Mouse (Mus musculus) lung, adult 2 months (tissue): Measurements from ENCODE around the gene Map3k11. TPM values are rescaled to one million over a fixed set of nuclear protein-coding genes. Genes with fewer than 3 reads are reported as not detected.

Experiments
- DNase-seq: peaks from one replicate; pipeline ENCODE4 v3.0.0; 2022
- H3K4me1 ChIP-seq: fragments of 200-500 bp; 2 replicates; pipeline ENCODE4 v1.6.1; 2011; ENCODE audit warnings: low read length; ENCODE audit not compliant: control insufficient read depth, insufficient read depth
- H3K4me3 ChIP-seq: fragments of 200-500 bp; replicated peaks from 2 replicates; pipeline ENCODE3; 2011; ENCODE audit warnings: low read depth, mild to moderate bottlenecking, control low read depth, low read length; ENCODE audit errors: extremely low read depth
- CTCF ChIP-seq: fragments of 200-500 bp; IDR thresholded peaks from 2 replicates; pipeline ENCODE4 v1.5.1; 2011; ENCODE audit warnings: mild to moderate bottlenecking, low read length, control low read depth; ENCODE audit not compliant: insufficient read depth
- POLR2A ChIP-seq: fragments of 200-500 bp; IDR thresholded peaks from 2 replicates; pipeline ENCODE4 v1.6.1; 2011; ENCODE audit warnings: low read depth, mild to moderate bottlenecking, control low read depth, low read length, borderline replicate concordance; ENCODE audit errors: extremely low read depth
- WGBS: fragments of 180-500 bp; shearing (Covaris S2); methylation state at CpG from one replicate; pipeline ENCODE4 v1.1.7; 2018; 5-methylcytosine and 5-hydroxymethylcytosine counted together
- polyA plus RNA-seq: library from polyadenylated mRNA; depleted of rRNA; stranded (reverse); fragments of >200 nt; gene quantifications from 2 replicates; pipeline ENCODE4 v1.2.3, GENCODE M21; 2012

Map3k11 gene
- polyA plus RNA-seq, 1 experiment, result 141 TPM

DNA sequence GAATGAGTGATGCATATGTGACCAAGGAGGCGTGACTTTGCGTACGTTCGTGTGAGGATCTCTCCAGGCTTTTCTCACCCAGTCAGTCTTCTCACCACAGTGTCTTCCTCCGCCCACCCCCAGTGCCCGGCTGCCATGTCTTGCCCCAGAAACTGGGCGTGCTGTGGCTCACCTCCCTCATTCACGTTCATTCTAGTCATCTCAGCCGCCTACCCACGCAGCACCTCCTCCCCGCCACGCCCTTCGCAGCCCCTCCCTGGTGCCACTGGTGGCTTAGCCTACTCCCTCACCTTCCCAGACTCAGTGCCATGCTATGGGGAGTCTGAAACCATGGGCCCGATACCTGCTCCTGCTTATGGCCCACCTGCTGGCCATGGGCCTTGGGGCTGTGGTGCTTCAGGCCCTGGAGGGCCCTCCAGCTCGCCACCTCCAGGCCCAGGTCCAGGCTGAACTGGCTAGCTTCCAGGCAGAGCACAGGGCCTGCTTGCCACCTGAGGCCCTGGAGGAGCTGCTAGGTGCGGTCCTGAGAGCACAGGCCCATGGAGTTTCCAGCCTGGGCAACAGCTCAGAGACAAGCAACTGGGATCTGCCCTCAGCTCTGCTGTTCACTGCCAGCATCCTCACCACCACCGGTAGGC lies 15.7 kb downstream of the Map3k11 start, which contains the start of gene Kcnk7:
TSS of gene Kcnk7 (plus strand) at position 205 of the 638 bp plus-strand sequence.
- 51% methylated on average over 17 of the region's 17 CpGs for WGBS
- TF ChIP-seq CTCF, result no peak
- no peak for TF ChIP-seq POLR2A
- Histone ChIP-seq H3K4me3 (no peak within 1 kb of the TSS), H3K4me1 (peaks cover 4% of the 10 kb centered on the region; the same call in 1 of the 2 replicates)
- peak; percentile 62 for DNase-seq

DNA sequence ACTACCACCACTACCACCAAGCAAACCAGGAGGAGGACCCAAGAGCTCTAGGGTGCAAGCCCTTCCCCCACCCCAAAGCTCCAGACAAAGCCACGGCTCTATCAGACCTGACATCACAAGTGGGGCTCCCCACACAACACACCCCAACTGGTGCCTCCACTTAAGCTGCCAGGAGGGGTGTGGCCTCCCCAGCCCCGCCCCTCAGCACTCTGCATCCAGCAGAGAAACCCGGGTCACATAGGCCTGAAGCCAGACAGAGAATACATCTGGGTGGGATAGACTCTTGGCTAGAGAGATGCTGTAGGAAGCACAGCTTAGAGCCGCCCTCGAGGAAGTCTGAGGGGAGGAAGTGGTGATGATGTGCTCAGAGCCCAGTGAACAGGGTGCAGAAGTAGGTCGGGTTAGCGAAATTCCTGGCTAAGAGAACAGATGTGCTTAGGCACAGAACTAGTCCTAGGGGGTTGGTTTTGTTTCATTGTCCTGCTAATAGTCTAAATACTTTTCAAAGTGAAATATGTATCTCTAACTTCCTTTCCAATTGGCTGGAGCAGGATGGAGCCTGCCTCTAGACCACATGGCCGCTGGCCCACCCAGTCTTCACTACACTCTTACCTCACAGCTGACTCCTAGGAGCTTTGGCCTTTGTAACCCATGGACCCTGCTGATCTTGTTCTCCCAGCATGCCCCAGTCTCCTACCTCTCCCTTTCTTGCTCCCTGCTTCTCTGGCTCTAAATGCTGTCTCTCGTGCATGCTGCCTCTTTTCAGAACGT lies 16.4 kb downstream of the Map3k11 start:
- no peak for DNase-seq
- H3K4me1 ChIP-seq, result peaks cover 4% of the 10 kb centered on the region; the same call in 1 of the 2 replicates
- no peak overlapping the region for H3K4me3 ChIP-seq
- no peak for TF ChIP-seq POLR2A
- TF ChIP-seq CTCF, result no peak
- WGBS, result 22% methylated on average over 10 of the region's 10 CpGs

DNA sequence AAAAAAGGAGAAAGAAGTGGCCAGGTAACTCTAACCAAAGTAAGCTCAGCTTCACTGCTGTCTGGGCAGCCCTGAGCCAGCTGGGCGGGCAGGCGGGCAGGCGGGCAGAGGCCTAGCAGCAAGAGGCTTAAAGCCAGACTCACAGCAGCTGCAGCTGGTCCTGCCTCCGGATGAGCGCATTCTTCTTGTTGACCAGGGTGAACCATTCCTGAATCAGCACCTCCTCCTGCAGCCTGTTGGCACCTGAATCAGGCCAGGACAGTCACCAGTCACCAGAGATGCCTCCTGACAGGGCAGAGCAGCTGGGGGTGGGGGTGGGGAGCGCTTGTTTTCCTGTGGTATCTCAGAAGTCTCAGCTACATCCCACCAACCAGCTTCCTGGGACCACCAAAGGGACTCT lies 21.5 kb downstream of the Map3k11 start:
- no peak for TF ChIP-seq CTCF
- TF ChIP-seq POLR2A, result no peak
- 94% methylated on average over 6 of the region's 6 CpGs for WGBS

DNA sequence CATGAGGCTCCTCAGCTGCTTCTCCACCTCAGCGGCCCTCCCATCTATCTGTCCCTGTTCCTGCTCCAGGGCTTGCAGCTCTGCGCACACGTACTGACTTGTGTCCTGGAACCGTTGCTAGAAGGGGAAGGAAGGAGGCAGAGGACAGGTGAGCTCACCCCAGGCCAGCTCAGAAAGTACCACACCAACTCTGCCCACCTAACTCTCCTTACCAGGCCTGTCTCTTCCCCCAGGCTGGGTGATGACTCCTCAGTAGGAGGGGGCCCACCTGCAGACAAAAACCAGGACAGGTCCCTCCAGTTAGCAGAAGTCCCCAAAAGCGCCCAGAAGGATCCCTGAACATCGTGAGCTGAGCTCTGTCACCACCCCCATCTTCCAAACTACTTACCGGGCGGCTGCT lies 22.0 kb downstream of the Map3k11 start:
- Histone ChIP-seq H3K4me1 (peaks cover 10% of the 10 kb centered on the region), H3K4me3 (no peak overlapping the region)
- WGBS, result 85% methylated on average over 8 of the region's 8 CpGs
- DNase-seq, result no peak
- no peak for TF ChIP-seq CTCF
- no peak for TF ChIP-seq POLR2A

More for the DNA sequence above, 21.5 kb downstream of the Map3k11 start:
- Histone ChIP-seq H3K4me1 (peaks cover 10% of the 10 kb centered on the region), H3K4me3 (no peak overlapping the region)
- DNase-seq, result no peak

DNA sequence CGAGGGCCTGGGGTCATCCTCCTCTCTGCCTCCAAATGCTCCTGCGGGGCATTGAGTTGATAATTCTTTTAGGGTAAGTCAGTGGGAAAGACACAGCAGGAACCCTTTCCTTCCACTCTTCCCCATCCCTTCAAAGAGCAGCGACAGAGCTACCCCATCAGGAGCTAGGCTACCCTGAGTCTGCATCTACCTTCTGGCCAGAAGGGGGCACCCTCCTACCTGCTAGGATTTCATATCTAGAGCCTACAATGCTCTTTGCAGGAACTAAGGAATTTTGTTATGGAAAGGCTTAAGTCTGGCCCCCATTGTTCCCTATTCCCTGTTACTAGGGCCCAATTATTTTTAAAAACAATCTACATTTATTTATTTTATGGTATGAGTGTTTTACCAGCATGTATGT lies 22.7 kb downstream of the Map3k11 start:
- 26% methylated on average over 3 of the region's 3 CpGs for WGBS
- peak; percentile 68 for DNase-seq
- H3K4me3 ChIP-seq, result no peak overlapping the region
- H3K4me1 ChIP-seq, result peaks cover 10% of the 10 kb centered on the region
- TF ChIP-seq CTCF (peak; percentile 80), POLR2A (no peak)

DNA sequence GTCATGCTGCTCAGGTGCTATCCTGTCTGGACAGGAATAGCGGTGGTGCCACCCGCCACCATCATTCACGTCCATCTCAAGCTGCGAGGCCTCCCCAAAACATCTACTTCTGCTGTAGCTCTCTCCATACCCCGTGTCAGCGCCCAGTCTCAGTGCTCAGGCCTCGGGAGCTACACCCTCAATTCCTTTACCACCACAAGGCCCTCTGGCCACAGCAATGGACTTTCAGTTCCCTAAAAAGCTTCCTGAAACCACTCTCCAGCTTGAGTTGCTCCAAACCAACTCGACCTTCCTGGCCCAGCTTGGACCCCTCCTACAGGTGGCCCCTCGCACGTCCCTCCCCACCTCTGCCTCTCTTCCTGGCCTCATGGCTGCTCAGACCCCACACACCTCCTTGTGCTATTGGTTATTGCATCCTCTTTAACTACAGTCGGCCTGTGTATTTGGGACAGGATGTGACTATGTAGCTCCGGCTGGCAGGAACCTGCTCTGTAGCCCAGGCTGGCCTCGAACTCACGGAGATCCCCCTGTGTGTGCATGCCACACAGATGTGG lies 23.4 kb downstream of the Map3k11 start:
- 76% methylated on average over 14 of the region's 14 CpGs for WGBS
- TF ChIP-seq CTCF (no peak), POLR2A (no peak)
- Histone ChIP-seq H3K4me1 (peaks cover 10% of the 10 kb centered on the region), H3K4me3 (no peak overlapping the region)
- no peak for DNase-seq

DNA sequence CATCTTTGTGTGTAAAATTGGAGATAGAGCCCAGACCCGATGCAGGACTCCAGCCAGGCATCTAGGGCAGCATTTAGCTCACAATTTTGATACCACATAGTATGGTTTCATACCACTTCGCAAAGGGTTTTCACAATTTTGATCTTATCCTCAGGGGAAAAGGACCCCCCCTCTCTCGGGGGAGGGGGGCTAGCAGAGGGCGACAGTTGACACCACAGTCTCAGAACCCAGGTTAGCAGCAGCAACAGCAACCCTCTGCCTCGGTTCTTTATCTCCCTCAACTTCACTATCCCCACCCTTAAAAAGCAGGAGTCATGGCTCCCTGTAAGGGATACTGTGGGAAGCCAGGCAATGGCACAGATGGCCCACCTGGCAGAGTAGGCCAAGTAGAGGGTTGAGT lies 24.7 kb downstream of the Map3k11 start:
- no peak for DNase-seq
- 71% methylated on average over 5 of the region's 5 CpGs for WGBS
- H3K4me1 ChIP-seq, result peaks cover 10% of the 10 kb centered on the region
- no peak for TF ChIP-seq CTCF
- TF ChIP-seq POLR2A, result no peak
- H3K4me3 ChIP-seq, result no peak overlapping the region

DNA sequence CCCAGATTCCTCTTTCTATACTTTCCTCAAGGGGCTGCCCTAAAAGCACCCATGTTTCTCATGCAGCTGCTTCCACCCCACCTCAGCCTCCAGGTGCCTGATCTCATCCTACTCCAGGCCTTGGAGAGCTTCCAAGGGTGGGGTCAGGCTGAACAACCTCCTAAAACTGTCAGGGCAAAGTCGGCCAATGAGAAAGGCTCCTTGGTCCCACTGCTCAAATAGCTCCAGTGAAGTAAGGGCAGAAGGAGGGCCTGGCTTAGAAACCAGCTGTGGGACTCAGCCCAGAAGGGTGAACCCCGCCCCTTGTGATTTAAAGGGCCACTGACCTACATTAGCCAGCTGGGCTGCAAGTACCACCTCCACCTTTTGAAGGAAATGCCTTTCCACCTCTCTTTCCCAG lies 25.2 kb downstream of the Map3k11 start:
- 3% methylated on average over 2 of the region's 2 CpGs for WGBS
- TF ChIP-seq CTCF (no peak), POLR2A (no peak)
- peak; percentile 77 for DNase-seq
- no peak overlapping the region for H3K4me3 ChIP-seq
- H3K4me1 ChIP-seq, result peaks cover 10% of the 10 kb centered on the region

DNA sequence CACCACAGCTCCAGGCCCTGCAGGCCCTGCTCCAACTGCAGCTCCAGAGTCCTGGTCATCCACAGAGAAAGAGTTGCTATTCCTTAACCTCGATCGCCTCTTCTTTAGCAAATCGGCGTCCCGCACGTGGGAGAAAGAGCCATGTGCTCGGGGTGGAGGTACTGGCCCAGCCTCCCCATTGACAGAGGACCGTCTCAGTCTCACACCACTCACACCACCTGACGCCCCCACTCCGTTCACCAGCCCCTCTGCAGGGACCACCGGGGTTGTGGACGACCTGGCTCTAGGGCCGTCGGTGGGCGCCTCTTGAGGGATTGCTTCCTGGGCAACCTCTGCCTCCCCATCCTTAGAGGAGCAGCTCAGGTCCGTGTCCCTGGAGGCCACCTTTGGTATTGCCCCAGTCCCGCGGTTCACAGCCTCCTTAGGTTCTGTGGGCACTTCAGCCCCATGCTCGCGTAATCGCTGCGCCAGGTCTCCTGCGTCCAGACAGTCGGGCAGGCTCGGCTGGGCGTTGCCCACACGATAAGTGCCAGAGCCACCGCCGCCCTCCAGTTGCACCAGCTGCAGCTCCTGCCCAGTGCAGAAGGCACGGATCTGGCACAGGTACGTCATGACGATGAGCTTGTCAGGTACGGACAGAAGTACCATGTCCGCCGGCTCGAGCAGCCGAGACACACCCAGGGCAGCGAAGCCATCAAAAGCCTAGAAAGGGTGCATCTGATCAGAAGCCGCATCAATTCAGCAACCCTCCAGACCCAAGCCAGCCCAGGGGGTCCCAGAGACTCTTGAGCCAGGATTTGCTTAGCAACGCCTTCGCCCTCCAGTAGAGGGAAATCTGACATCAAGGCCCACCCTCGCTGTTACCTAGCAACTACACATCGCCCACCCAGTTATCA lies 27.5 kb downstream of the Map3k11 start:
- WGBS, result 51% methylated on average over 43 of the region's 43 CpGs
- DNase-seq, result peak; percentile 56
- TF ChIP-seq CTCF, result peak; percentile 26; the same call in 1 of the 2 replicates
- no peak for TF ChIP-seq POLR2A
- no peak overlapping the region for H3K4me3 ChIP-seq
- peaks cover 10% of the 10 kb centered on the region for H3K4me1 ChIP-seq
